Comparison of ENCODE assay signal across 21 mouse cellular contexts in the genomic region with DNA sequence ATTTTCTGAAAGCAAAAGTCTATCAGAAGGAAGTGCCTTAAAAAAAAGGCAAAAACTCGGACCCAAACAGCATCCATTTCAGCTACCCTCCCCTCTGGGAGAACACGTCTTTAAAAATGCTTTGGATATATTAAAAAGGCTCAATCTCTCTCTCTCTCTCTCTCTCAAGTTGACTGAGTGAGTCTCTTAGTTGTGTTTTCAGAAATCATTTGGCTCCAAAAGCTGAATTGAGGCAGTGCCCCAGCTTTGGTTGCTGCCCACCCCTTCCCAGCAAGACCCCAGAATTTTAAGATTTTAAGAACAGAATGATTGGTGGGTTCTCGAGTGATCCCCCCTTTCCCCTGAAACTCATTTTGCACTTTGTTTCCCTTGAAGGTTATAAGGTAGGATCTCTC. TPM values are rescaled to one million over a fixed set of nuclear protein-coding genes. Genes with fewer than 3 reads are reported as not detected.
"Had no signal": no experiment of that assay in that cellular context is flagged by ENCODE, and none has a peak within 500 bp of the region (broad histone marks: within the 10 kb centered on the region; RNA-seq: fewer than 3 reads in every experiment).

No protein-coding gene starts in this region.

- DNase-seq: kidney, adult 2 months; kidney, postnatal 14 days; left cerebral cortex, postnatal 4 days; right cerebral cortex, adult 18-20 months; right cerebral cortex, postnatal 25 days; thymus, adult 18-20 months; thymus, postnatal 14 days had no signal

- H3K36me3 ChIP-seq: hindbrain, embryonic 15.5 days; kidney, embryonic 15.5 days; liver, embryonic 12.5 days; midbrain, embryonic 12.5 days had no signal

- H3K27ac ChIP-seq: hindbrain, embryonic 15.5 days; kidney, embryonic 15.5 days; liver, embryonic 12.5 days; midbrain, embryonic 12.5 days had no signal

- H3K9me3 ChIP-seq: hindbrain, embryonic 15.5 days; kidney, embryonic 15.5 days; liver, embryonic 12.5 days; midbrain, embryonic 12.5 days had no signal

- ATAC-seq: intestine, embryonic 16.5 days; liver, embryonic 12.5 days had no signal

- H3K9ac ChIP-seq: hindbrain, embryonic 15.5 days; kidney, embryonic 15.5 days; liver, embryonic 12.5 days had no signal

RNA-seq across cellular contexts. Expression of a gene that starts 7.9 kb away (rescaled TPM):
- total RNA-seq: megakaryocyte, adult 5-6 weeks had no signal
- polyA plus RNA-seq: intestine, embryonic 16.5 days; liver, embryonic 16.5 days had no signal

RNA-seq across cellular contexts. Expression of a gene that starts 44.0 kb away (rescaled TPM):
- total RNA-seq: layer of hippocampus, adult 18-20 months; layer of hippocampus, postnatal 14 days; left cerebral cortex, adult 18-20 months; left cerebral cortex, postnatal 10 days; left cerebral cortex, postnatal 4 days; megakaryocyte, adult 5-6 weeks; midbrain, postnatal 0 days had no signal
- polyA plus RNA-seq: hindbrain, embryonic 15.5 days; intestine, embryonic 16.5 days; kidney, adult 2 months; kidney, embryonic 15.5 days; liver, embryonic 12.5 days; liver, embryonic 16.5 days; midbrain, embryonic 12.5 days; midbrain, postnatal 0 days; neural tube, embryonic 14.5 days; small intestine, adult 2 months had no signal
